Mouse (Mus musculus): ENCODE measurements at regions not wholly inside any gene's neighbourhood (a gene's known extent, or its start where the extent isn't known, plus 50 kb on each side); places are given as distances from the start of the nearest gene placed in this dataset.

GRCm38 (mm10) chr10:37623041-37623440, 484.3 kb upstream of the Marcks start:
- DNase-seq (ENCODE audit: low read depth, low spot score), result no peak
- no peaks in the 10 kb centered on the region for H3K27me3 ChIP-seq (ENCODE audit: control insufficient read depth in 1 of 2, insufficient read depth in 2 of 2, low read length in 2 of 2)
- H3K4me1 ChIP-seq (ENCODE audit: control insufficient read depth in 1 of 2, insufficient read depth in 2 of 2, low read length in 2 of 2), result no peaks in the 10 kb centered on the region
- H3K9ac ChIP-seq (ENCODE audit: control insufficient read depth, low read depth, low read length, poor library complexity, severe bottlenecking), result no peak overlapping the region
- H3K79me2 ChIP-seq (ENCODE audit: control insufficient read depth, insufficient read depth, low read length, poor library complexity), result no peaks in the 10 kb centered on the region
- no peak for TF ChIP-seq ZMIZ1 (IDR thresholded peaks at IDR 0.05; ENCODE audit: low read depth, low read length)
- no peak for TF ChIP-seq CHD1 (IDR thresholded peaks at IDR 0.05; ENCODE audit: low read depth, low read length)
- no peak for TF ChIP-seq ZNF384 (IDR thresholded peaks at IDR 0.05; ENCODE audit: low read depth, low read length)
- TF ChIP-seq TBP (IDR thresholded peaks at IDR 0.05; ENCODE audit: low read depth, low read length), result no peak
- H3K27ac ChIP-seq (ENCODE audit: control insufficient read depth, low read depth, low read length), result no peak overlapping the region
- H3K9me3 ChIP-seq (replicated peaks; ENCODE audit: insufficient read depth, low read length), result no peaks in the 10 kb centered on the region
- no peaks in the 10 kb centered on the region for H3K36me3 ChIP-seq (ENCODE audit: control insufficient read depth in 1 of 2, insufficient read depth in 2 of 2, low read length in 2 of 2)
- no peak overlapping the region for H3K4me3 ChIP-seq (ENCODE audit: control insufficient read depth in 1 of 2, insufficient read depth in 1 of 2, low read depth in 2 of 2, low read length in 2 of 2)

- Histone ChIP-seq H3K27ac (ENCODE audit: control insufficient read depth, low read depth, low read length) (no peak overlapping the region), H3K9me3 (replicated peaks; ENCODE audit: insufficient read depth, low read length) (no peaks in the 10 kb centered on the region), H3K4me1 (ENCODE audit: control insufficient read depth in 1 of 2, insufficient read depth in 2 of 2, low read length in 2 of 2) (no peaks in the 10 kb centered on the region), H3K36me3 (ENCODE audit: control insufficient read depth in 1 of 2, insufficient read depth in 2 of 2, low read length in 2 of 2) (no peaks in the 10 kb centered on the region), H3K4me3 (ENCODE audit: control insufficient read depth in 1 of 2, insufficient read depth in 1 of 2, low read depth in 2 of 2, low read length in 2 of 2) (no peak overlapping the region), H3K27me3 (ENCODE audit: control insufficient read depth in 1 of 2, insufficient read depth in 2 of 2, low read length in 2 of 2) (no peaks in the 10 kb centered on the region), H3K79me2 (ENCODE audit: control insufficient read depth, insufficient read depth, low read length, poor library complexity) (no peaks in the 10 kb centered on the region), H3K9ac (ENCODE audit: control insufficient read depth, low read depth, low read length, poor library complexity, severe bottlenecking) (no peak overlapping the region)
- TF ChIP-seq ELF1 (IDR thresholded peaks at IDR 0.05; ENCODE audit: low read depth, low read length) (no peak), MEF2A (IDR thresholded peaks at IDR 0.05; ENCODE audit: extremely low read depth, insufficient replicate concordance, low read depth, low read length, poor library complexity, severe bottlenecking) (no peak), POLR2AphosphoS5 (IDR thresholded peaks at IDR 0.05; ENCODE audit: borderline replicate concordance, low read depth, low read length) (no peak), SMC3 (IDR thresholded peaks at IDR 0.05; ENCODE audit: low read depth, low read length) (no peak), SIN3A (IDR thresholded peaks at IDR 0.05; ENCODE audit: low read length) (no peak), GATA1 (IDR thresholded peaks at IDR 0.05; ENCODE audit: low read depth, low read length) (no peak), EP300 (IDR thresholded peaks at IDR 0.05; ENCODE audit: low read depth in 1 of 2, low read length in 2 of 2) (no peak), ETS1 (IDR thresholded peaks at IDR 0.05; ENCODE audit: low read depth, low read length) (no peak), E2F4 (IDR thresholded peaks at IDR 0.05; ENCODE audit: borderline replicate concordance, low read depth, low read length) (no peak), ZC3H11A (IDR thresholded peaks at IDR 0.05; ENCODE audit: low read depth, low read length) (no peak), MAZ (IDR thresholded peaks at IDR 0.05; ENCODE audit: low read depth, low read length) (no peak), MXI1 (IDR thresholded peaks at IDR 0.05; ENCODE audit: low read depth, low read length) (no peak), TBP (IDR thresholded peaks at IDR 0.05; ENCODE audit: low read depth, low read length) (no peak), CHD2 (IDR thresholded peaks at IDR 0.05; ENCODE audit: low read length) (no peak)
- no peak for DNase-seq (ENCODE audit: low read depth, low spot score)
These were observed 479.9 kb upstream of the Marcks start for GRCm38 (mm10) chr10:37618606-37619005.
